Mouse (Mus musculus) CH12.LX (cell line): ENCODE data around the gene Pou5f1. TPM values are rescaled to one million over a fixed set of nuclear protein-coding genes. Genes with fewer than 3 reads are reported as not detected.
A peak's percentile ranks its signal among the peaks of the same experiment; 100 is the strongest.

ENCODE experiments used
- DNase-seq: peaks from one replicate; pipeline ENCODE4 v3.0.0-alpha.2; 2013; ENCODE audit errors: extremely low read depth
- H3K27ac ChIP-seq: 2 replicates; pipeline ENCODE4 v1.5.1; 2012; ENCODE audit warnings: low read depth, mild to moderate bottlenecking, control low read depth, moderate library complexity; ENCODE audit not compliant: insufficient read depth
- H3K27me3 ChIP-seq: replicated peaks from 2 replicates; pipeline ENCODE3; 2012; ENCODE audit warnings: inconsistent platforms
- H3K36me3 ChIP-seq, 2 experiments: replicated peaks in 1 of 2; 2 replicates each; pipeline versions ENCODE3 to v1.6.1; 2012; ENCODE audit warnings: inconsistent platforms in 1 of 2, low read length in 1 of 2, mild to moderate bottlenecking in 1 of 2, mixed read lengths in 1 of 2, moderate library complexity in 1 of 2; ENCODE audit not compliant: control insufficient read depth in 1 of 2, insufficient read depth in 1 of 2
- H3K4me1 ChIP-seq, 2 experiments: 2 replicates each; pipeline ENCODE4 v1.6.1; 2012; ENCODE audit warnings: inconsistent platforms in 1 of 2, moderate library complexity in 1 of 2; ENCODE audit not compliant: insufficient read depth in 2 of 2, control insufficient read depth in 1 of 2
- H3K4me2 ChIP-seq: 2 replicates; pipeline ENCODE4 v1.6.1; 2012; ENCODE audit warnings: low read depth, mild to moderate bottlenecking, control low read depth; ENCODE audit not compliant: poor library complexity, insufficient read depth, severe bottlenecking
- H3K4me3 ChIP-seq, 3 experiments: fragments of 150-350 bp in 1 of 3; sonication (generic) in 1 of 3; replicated peaks in 1 of 3; 2 replicates each; pipeline versions ENCODE3 to v1.5.1; 2011 to 2012; ENCODE audit warnings: low read depth in 2 of 3, low read length in 2 of 3, mild to moderate bottlenecking in 2 of 3, moderate library complexity in 2 of 3, control low read depth in 1 of 3, improper control_type of control experiment in 1 of 3, inconsistent platforms in 1 of 3, mixed read lengths in 1 of 3; ENCODE audit not compliant: poor library complexity in 1 of 3
- H3K79me2 ChIP-seq: replicated peaks from 2 replicates; pipeline ENCODE4 v1.6.1; 2012; ENCODE audit warnings: mild to moderate bottlenecking, moderate library complexity; ENCODE audit not compliant: control insufficient read depth, poor library complexity, insufficient read depth, severe bottlenecking; ENCODE audit errors: extremely low read depth
- H3K9ac ChIP-seq: 2 replicates; pipeline ENCODE4 v1.6.1; 2012; ENCODE audit warnings: low read depth, mild to moderate bottlenecking, control low read depth, moderate library complexity; ENCODE audit not compliant: insufficient read depth
- H3K9me3 ChIP-seq: replicated peaks from 2 replicates; pipeline ENCODE3; 2012; ENCODE audit warnings: low read length, inconsistent platforms, mixed read lengths
- CTCF ChIP-seq, 2 experiments: IDR thresholded peaks in 1 of 2; conservative IDR thresholded peaks in 1 of 2; 2 replicates each; pipeline ENCODE4 v1.5.1; 2011 to 2012; ENCODE audit warnings: low read depth in 2 of 2, low read length in 2 of 2, improper control_type of control experiment in 1 of 2, inconsistent platforms in 1 of 2, mild to moderate bottlenecking in 1 of 2, moderate library complexity in 1 of 2
- E2F4 ChIP-seq: IDR thresholded peaks from 2 replicates; pipeline ENCODE4 v1.6.1; 2011; ENCODE audit warnings: low read depth, low read length, improper control_type of control experiment; ENCODE audit not compliant: insufficient replicate concordance
- KAT2A ChIP-seq: IDR thresholded peaks from 2 replicates; pipeline ENCODE4 v1.6.1; 2012; ENCODE audit warnings: low read length, improper control_type of control experiment, inconsistent platforms; ENCODE audit not compliant: insufficient replicate concordance
- MEF2A ChIP-seq: IDR thresholded peaks from 2 replicates; pipeline ENCODE4 v1.6.1; 2014; ENCODE audit warnings: low read depth, mild to moderate bottlenecking, inconsistent platforms, low read length, improper control_type of control experiment, borderline replicate concordance
- NELFE ChIP-seq: IDR thresholded peaks from 2 replicates; pipeline ENCODE4 v1.6.1; 2011; ENCODE audit warnings: low read depth, low read length, improper control_type of control experiment
- PAX5 ChIP-seq: IDR thresholded peaks from 2 replicates; pipeline ENCODE4 v1.6.1; 2012; ENCODE audit warnings: low read length, inconsistent platforms, mixed read lengths
- POLR2A ChIP-seq: IDR thresholded peaks from 2 replicates; pipeline ENCODE4 v1.6.1; 2011; ENCODE audit warnings: low read depth, mild to moderate bottlenecking, improper control_type of control experiment, low read length
- RCOR1 ChIP-seq: conservative IDR thresholded peaks from 2 replicates; pipeline ENCODE4 v1.6.1; 2012; ENCODE audit warnings: low read depth, mild to moderate bottlenecking, inconsistent platforms, low read length, improper control_type of control experiment
- SMC3 ChIP-seq: IDR thresholded peaks from 2 replicates; pipeline ENCODE4 v1.6.1; 2011; ENCODE audit warnings: low read depth, low read length, improper control_type of control experiment
- UBTF ChIP-seq: IDR thresholded peaks from 2 replicates; pipeline ENCODE4 v1.6.1; 2012; ENCODE audit warnings: low read depth, mild to moderate bottlenecking, inconsistent platforms, low read length, improper control_type of control experiment, moderate library complexity
- USF1 ChIP-seq: IDR thresholded peaks from 2 replicates; pipeline ENCODE4 v1.6.1; 2014; ENCODE audit warnings: low read depth, mild to moderate bottlenecking, inconsistent platforms, low read length, improper control_type of control experiment
- USF2 ChIP-seq: conservative IDR thresholded peaks from 2 replicates; pipeline ENCODE4 v1.6.1; 2011; ENCODE audit warnings: low read depth, low read length, improper control_type of control experiment
- dilution Hi-C: fragments of 300-500 bp; cut with MboI; formaldehyde crosslinking; loops from 2 replicates; pipeline ENCODE4 v1.14.3; 2020; ENCODE audit warnings: low sequenced_read_pairs; ENCODE audit not compliant: extremely low pct_unique_long_range_greater_than_20kb, extremely low pct_ligation_motif_present
- in situ Hi-C: fragments of 300-500 bp; cut with MboI; formaldehyde crosslinking; loops from 3 replicates; pipeline ENCODE4 v1.14.3; 2019; ENCODE audit warnings: low sequenced_read_pairs, low pct_ligation_motif_present, low pct_unique_long_range_greater_than_20kb, mixed read lengths
- polyA plus RNA-seq: library from polyadenylated mRNA; unstranded; fragments of >175 nt; gene quantifications from 2 replicates; pipeline ENCODE4 v1.2.1, GENCODE M21; 2012; ENCODE audit warnings: low read depth; ENCODE audit not compliant: insufficient read length
- total RNA-seq, 2 experiments: library from RNA; depleted of rRNA; stranded (reverse); fragments of 300-350 nt in 1 of 2; fragments of >200 nt in 1 of 2; gene quantifications; 2 replicates each; pipeline ENCODE4 v1.2.3; 2012 to 2014

Gene Pou5f1
- total and polyA plus RNA-seq, 3 experiments: 0.13 TPM; not detected in 2

DNA sequence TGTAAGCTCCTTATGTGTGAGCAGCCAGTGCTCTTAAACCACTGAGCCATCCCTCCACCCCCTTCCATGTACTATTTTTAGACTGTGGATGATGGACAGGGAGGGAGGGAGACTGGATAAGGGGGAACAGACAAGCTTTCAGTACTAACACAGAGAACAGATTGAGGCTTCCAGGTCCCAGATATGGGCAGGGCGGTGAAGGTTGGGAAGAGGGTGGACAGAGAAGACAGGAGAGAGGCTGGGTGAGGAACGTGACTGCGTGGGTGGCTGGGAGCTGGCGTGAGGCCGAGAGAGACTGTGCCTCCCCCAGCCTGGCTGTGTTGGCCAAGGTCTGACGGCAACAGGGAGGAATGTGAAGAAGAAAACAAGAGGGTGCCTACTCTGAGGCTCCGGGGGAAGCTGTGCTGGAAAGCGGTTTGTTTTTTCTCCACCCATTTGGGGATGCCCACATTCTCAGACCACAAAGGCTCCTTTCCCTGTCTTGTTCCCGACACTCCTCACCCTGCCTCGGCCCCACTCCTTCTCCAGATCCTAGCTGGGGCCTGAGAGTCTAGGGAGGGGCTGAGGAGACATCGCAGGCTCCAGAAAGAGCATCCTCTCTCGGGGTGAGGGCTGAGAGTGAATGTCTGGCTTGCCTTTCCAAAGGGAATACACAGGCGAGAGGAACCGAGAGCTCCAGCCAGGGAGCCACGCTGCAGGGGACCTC is 43.8 kb downstream of the Pou5f1 start:
- no peak overlapping the region for H3K9ac ChIP-seq
- no peak overlapping the region for H3K27ac ChIP-seq
- H3K27me3 ChIP-seq: peaks cover 2% of the 10 kb centered on the region
- H3K9me3 ChIP-seq: peaks cover 3% of the 10 kb centered on the region
- dilution Hi-C loops (no loop called here), in situ Hi-C loops (loop anchor here (5.0 kb wide), 1 partner anchor 32 kb away; the partner anchor contains the start of genes Cchcr1 and Tcf19)
- H3K4me1 ChIP-seq: peaks cover 20 to 44% of the 10 kb centered on the region in 2 experiments
- no peaks in the 10 kb centered on the region for H3K36me3 ChIP-seq
- H3K4me3 ChIP-seq: no peak overlapping the region
- no peak overlapping the region for H3K4me2 ChIP-seq
- no peak for TF ChIP-seq KAT2A
- TF ChIP-seq MEF2A: no peak
- TF ChIP-seq USF2: no peak
- TF ChIP-seq SMC3: no peak
- no peak for TF ChIP-seq USF1
- no peak for TF ChIP-seq UBTF
- no peak for TF ChIP-seq NELFE
- no peak for TF ChIP-seq E2F4
- no peak for TF ChIP-seq POLR2A
- no peaks in the 10 kb centered on the region for H3K79me2 ChIP-seq
- DNase-seq: no peak

DNA sequence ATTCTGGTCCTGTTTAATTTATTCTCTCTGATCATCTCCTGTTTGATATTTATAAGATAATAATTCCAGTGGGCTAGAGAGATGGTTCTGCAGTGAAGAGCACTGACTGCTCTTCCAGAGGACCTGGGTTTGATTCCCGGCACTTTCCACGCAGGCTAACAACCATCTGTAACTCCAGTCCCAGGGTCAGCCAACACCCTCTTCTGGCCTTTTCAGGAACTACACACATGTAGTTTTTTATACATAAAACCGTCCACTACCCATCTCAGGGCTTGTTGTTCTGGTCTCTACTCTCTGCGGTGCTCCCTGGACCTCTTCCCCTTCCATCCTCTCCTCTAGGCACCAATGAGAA is 44.3 kb downstream of the Pou5f1 start:
- no peak overlapping the region for H3K4me2 ChIP-seq
- H3K27me3 ChIP-seq: peaks cover 2% of the 10 kb centered on the region
- peaks cover 3% of the 10 kb centered on the region for H3K9me3 ChIP-seq
- DNase-seq: no peak
- no peaks in the 10 kb centered on the region for H3K79me2 ChIP-seq
- no peak overlapping the region for H3K9ac ChIP-seq
- no peaks in the 10 kb centered on the region for H3K36me3 ChIP-seq
- TF ChIP-seq PAX5 (no peak), CTCF (conservative IDR thresholded peaks at IDR 0.05 in 1 of 2, IDR thresholded peaks at IDR 0.05 in 1 of 2; ENCODE audit: low read depth in 2 of 2, low read length in 2 of 2) (0 out of 4 replicates have a peak, but pooled peaks of 1 of the 2 experiments have one; percentile 1)
- H3K4me3 ChIP-seq: no peak overlapping the region
- in situ Hi-C loops (loop anchor here (5.0 kb wide), 1 partner anchor 33 kb away; the partner anchor contains the start of genes Cchcr1 and Tcf19), dilution Hi-C loops (no loop called here)
- no peak overlapping the region for H3K27ac ChIP-seq
- peaks cover 20 to 45% of the 10 kb centered on the region in 2 experiments for H3K4me1 ChIP-seq

DNA sequence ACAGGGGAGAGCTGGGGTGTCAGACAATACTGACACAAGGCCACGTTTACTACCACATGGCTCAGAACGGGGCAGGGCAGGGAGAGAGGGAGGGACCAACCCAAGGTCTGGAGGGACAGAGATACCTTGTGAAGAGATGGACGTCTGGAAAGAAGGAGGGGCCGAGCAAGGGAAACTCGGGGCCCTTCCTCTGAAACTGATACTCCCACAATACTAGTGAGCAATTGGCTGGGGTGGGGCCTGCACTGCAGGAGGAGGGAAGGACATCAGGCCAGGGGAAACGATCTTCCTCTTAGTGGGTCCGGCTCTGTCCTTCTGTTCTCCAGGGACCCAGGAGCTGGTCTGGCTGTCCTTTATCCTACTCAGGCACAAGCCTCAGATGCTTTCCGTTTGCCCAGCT is 45.1 kb downstream of the Pou5f1 start:
- H3K27me3 ChIP-seq: peaks cover 2% of the 10 kb centered on the region
- no peak overlapping the region for H3K27ac ChIP-seq
- peaks cover 20 to 46% of the 10 kb centered on the region in 2 experiments for H3K4me1 ChIP-seq
- no peak for TF ChIP-seq RCOR1
- H3K9ac ChIP-seq: no peak overlapping the region
- dilution Hi-C loops: no loop called here
- no peak overlapping the region for H3K4me3 ChIP-seq
- no peak for DNase-seq
- no peak overlapping the region for H3K4me2 ChIP-seq
- in situ Hi-C loops: loop anchor here (5.0 kb wide), 1 partner anchor 34 kb away; the partner anchor contains the start of genes Cchcr1 and Tcf19
- H3K9me3 ChIP-seq: peaks cover 3% of the 10 kb centered on the region
- no peaks in the 10 kb centered on the region for H3K36me3 ChIP-seq
- no peaks in the 10 kb centered on the region for H3K79me2 ChIP-seq
